1 mouse cellular context compared by ENCODE assay signal in the genomic region with DNA sequence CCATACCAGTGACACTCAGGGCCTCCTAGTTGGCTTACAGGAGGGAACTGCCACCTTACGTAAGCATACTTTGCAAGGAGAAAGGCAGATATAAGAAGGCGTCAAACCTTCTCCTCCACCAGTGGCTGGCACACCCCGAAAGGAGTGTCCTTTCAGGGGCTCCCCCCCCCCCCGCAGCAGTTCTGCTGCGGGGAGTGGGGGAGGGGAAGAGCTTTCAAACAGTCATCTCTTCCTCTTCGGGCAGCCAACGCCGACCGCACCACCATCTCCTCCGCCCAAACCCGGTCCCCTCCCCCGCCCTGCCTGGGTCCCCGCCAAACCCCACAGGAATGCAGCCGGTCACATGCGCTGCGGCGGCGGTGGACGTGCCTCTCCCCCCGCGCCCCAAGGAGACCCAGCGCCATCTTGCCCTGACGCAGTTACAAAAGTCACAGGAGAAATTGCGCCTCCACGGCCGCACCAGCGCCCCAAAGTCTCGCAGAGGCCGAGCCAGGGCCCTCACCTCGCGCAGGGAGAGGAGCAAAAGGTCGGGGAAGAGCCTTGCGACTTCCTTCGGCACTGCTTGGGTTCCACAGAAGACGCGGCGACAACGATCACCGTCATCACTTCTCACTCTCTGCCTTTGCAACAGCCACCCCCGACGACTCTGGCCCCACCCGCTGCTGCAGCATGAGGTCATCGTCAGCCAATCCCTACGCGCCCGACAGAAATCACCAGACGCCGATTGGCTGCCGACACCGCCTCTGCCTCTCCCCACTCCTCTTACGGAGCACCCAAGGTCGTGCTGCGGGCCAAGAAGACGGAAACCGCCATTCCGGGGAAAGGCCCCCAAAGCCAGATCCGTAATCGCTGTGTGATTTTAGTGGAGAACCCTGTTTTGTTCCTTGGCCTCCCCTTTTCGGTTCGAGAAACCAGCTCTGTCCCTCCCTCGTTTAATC.
A peak's percentile ranks its signal among the peaks of the same experiment; 100 is the strongest.
TF ChIP-seq lines count a peak whose summit lies in the region.

No protein-coding gene starts in this region.

TF ChIP-seq in MEL, 35 proteins besides CTCF, POLR2A, EP300 and RAD21 (continued from another document):
- TF ChIP-seq ELF1 (IDR thresholded peaks at IDR 0.05; ENCODE audit: low read depth, low read length) (peak; percentile 73), RCOR1 (IDR thresholded peaks at IDR 0.05; ENCODE audit: low read depth, low read length) (0 out of 2 replicates have a peak, but pooled peaks have one; percentile 7), TAL1 (IDR thresholded peaks at IDR 0.05; ENCODE audit: low read length) (0 out of 2 replicates have a peak, but pooled peaks have one; percentile 17), MEF2A (IDR thresholded peaks at IDR 0.05; ENCODE audit: extremely low read depth, insufficient replicate concordance, low read depth, low read length, poor library complexity, severe bottlenecking) (peak; percentile 73; the same call in 1 of the 2 replicates), MYC (IDR thresholded peaks at IDR 0.05; ENCODE audit: low read depth, low read length) (peak; percentile 67), POLR2AphosphoS2 (IDR thresholded peaks at IDR 0.05; ENCODE audit: low read length) (no peak; the same call in none of the 2 replicates), CHD1 (IDR thresholded peaks at IDR 0.05; ENCODE audit: low read depth, low read length) (no peak; the same call in 1 of the 2 replicates), POLR2AphosphoS5 (IDR thresholded peaks at IDR 0.05; ENCODE audit: borderline replicate concordance, low read depth, low read length) (peak; percentile 96; the same call in 1 of the 2 replicates), BHLHE40 (IDR thresholded peaks at IDR 0.05; ENCODE audit: borderline replicate concordance, low read depth, low read length) (peak; percentile 92), TBP (IDR thresholded peaks at IDR 0.05; ENCODE audit: low read depth, low read length) (peak; percentile 82), MYB (IDR thresholded peaks at IDR 0.05; ENCODE audit: low read depth, low read length) (peak; percentile 45; the same call in 1 of the 2 replicates), ZMIZ1 (IDR thresholded peaks at IDR 0.05; ENCODE audit: low read depth, low read length) (peak; percentile 96; the same call in 1 of the 2 replicates)
